Mouse (Mus musculus) testis, adult 2 months (tissue): ENCODE results near the gene Olfr851. TPM values are rescaled to one million over a fixed set of nuclear protein-coding genes. Genes with fewer than 3 reads are reported as not detected.

Experiments used
- H3K27ac ChIP-seq: fragments of 200-500 bp; 2 replicates; pipeline ENCODE4 v1.5.1; 2012; ENCODE audit warnings: low read depth, low read length; ENCODE audit not compliant: control insufficient read depth, insufficient read depth
- H3K27me3 ChIP-seq: fragments of 200-500 bp; 2 replicates; pipeline ENCODE4 v1.6.1; 2012; ENCODE audit warnings: mild to moderate bottlenecking, low read length, moderate library complexity; ENCODE audit not compliant: control insufficient read depth, insufficient read depth
- H3K36me3 ChIP-seq: fragments of 200-500 bp; 2 replicates; pipeline ENCODE4 v1.6.1; 2012; ENCODE audit warnings: mild to moderate bottlenecking, low read length; ENCODE audit not compliant: control insufficient read depth, insufficient read depth
- H3K4me1 ChIP-seq: fragments of 200-500 bp; 2 replicates; pipeline ENCODE4 v1.6.1; 2012; ENCODE audit warnings: low read length; ENCODE audit not compliant: control insufficient read depth, insufficient read depth
- H3K4me3 ChIP-seq: fragments of 200-500 bp; 2 replicates; pipeline ENCODE4 v1.5.1; 2012; ENCODE audit warnings: low read depth, mild to moderate bottlenecking, low read length, moderate library complexity, mixed read lengths; ENCODE audit not compliant: control insufficient read depth
- CTCF ChIP-seq: fragments of 200-500 bp; IDR thresholded peaks from 2 replicates; pipeline ENCODE4 v1.5.1; 2012; ENCODE audit warnings: low read depth, mild to moderate bottlenecking, inconsistent platforms, low read length, moderate library complexity; ENCODE audit not compliant: control insufficient read depth, insufficient read depth, insufficient replicate concordance
- POLR2A ChIP-seq: fragments of 200-500 bp; IDR thresholded peaks from 2 replicates; pipeline ENCODE4 v1.6.1; 2012; ENCODE audit warnings: low read depth, mild to moderate bottlenecking, inconsistent platforms, low read length, moderate library complexity; ENCODE audit not compliant: control insufficient read depth
- polyA plus RNA-seq: library from polyadenylated mRNA; depleted of rRNA; stranded (reverse); fragments of >200 nt; gene quantifications from 2 replicates; pipeline ENCODE4 v1.2.3, GENCODE M21; 2012; rRNA removed

Olfr851 gene
- not detected in 2 replicates for polyA plus RNA-seq

- Histone ChIP-seq H3K4me1 (no peaks in the 10 kb centered on the region), H3K27ac (no peak within 1 kb of the TSS), H3K36me3 (no peaks in the 10 kb centered on the region), H3K4me3 (no peak within 1 kb of the TSS), H3K27me3 (no peaks in the 10 kb centered on the region)
- TF ChIP-seq CTCF: no peak
- no peak for TF ChIP-seq POLR2A
These were observed at the start of gene Olfr851 for GRCm38 (mm10) chr9:19492995-19493394. Gene Olfr851 (plus strand): TSS chr9:19493295.

DNA sequence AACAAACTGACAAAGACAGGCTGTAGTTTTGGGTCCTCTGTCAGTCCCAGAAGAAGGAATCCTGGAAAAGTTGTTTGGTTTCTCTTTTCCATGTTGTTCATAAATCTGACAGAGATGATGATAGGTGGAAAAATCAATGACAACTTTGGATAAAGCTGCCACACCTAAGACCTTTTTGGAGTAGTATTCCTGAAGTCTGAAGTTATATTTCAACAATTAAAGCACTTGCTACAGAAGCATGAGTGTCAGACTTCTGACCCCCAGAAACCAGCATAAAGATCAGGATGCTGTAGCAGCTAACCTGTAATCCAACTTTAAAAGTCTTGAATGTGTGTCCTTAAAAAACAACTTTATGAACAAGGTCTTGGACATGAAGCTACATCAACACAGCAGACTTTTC, 14.9 kb upstream of the Olfr851 start, which contains the start of gene Olfr850:
TSS of gene Olfr850 (minus strand) at position 101 of the 400 bp plus-strand sequence.
- TF ChIP-seq POLR2A: no peak
- TF ChIP-seq CTCF: no peak
- Histone ChIP-seq H3K36me3 (no peaks in the 10 kb centered on the region), H3K4me3 (no peak within 1 kb of the TSS), H3K27ac (no peak within 1 kb of the TSS), H3K4me1 (no peaks in the 10 kb centered on the region), H3K27me3 (no peaks in the 10 kb centered on the region)

GRCm38 (mm10) chr9:19540976-19541375, 47.9 kb downstream of the Olfr851 start, which contains the start of gene Olfr853:
Gene Olfr853 (minus strand): TSS chr9:19541076.
- no peaks in the 10 kb centered on the region for H3K4me1 ChIP-seq

More at GRCm38 (mm10) chr9:19540976-19541375, 47.9 kb downstream of the Olfr851 start, which contains the start of gene Olfr853:
- TF ChIP-seq CTCF (no peak), POLR2A (no peak)
- H3K36me3 ChIP-seq: no peaks in the 10 kb centered on the region
- H3K27me3 ChIP-seq: no peaks in the 10 kb centered on the region
- H3K27ac ChIP-seq: no peak within 1 kb of the TSS
- no peak within 1 kb of the TSS for H3K4me3 ChIP-seq

Other genes starting within 250 kb of the Olfr851 start
- not detected in 2 replicates for gene Olfr843, start 241.3 kb upstream of the Olfr851 start, polyA plus RNA-seq
- not detected in 2 replicates for gene Olfr844, start 176.9 kb upstream of the Olfr851 start, polyA plus RNA-seq
- not detected in 2 replicates for gene Olfr845, start 156.8 kb upstream of the Olfr851 start, polyA plus RNA-seq
- gene Olfr846, start 129.3 kb upstream of the Olfr851 start, polyA plus RNA-seq: not detected in 2 replicates
- not detected in 2 replicates for gene Olfr847, start 114.6 kb upstream of the Olfr851 start, polyA plus RNA-seq
- not detected in 2 replicates for gene Olfr849, start 53.0 kb upstream of the Olfr851 start, polyA plus RNA-seq
- gene Olfr850, start 15.0 kb upstream of the Olfr851 start, polyA plus RNA-seq: not detected in 2 replicates
- not detected in 2 replicates for gene Olfr853, start 47.8 kb downstream of the Olfr851 start, polyA plus RNA-seq
- gene Olfr854, start 74.1 kb downstream of the Olfr851 start, polyA plus RNA-seq: not detected in 2 replicates
- not detected in 2 replicates for gene Olfr855, start 89.3 kb downstream of the Olfr851 start, polyA plus RNA-seq
- gene Zfp317, start 128.8 kb downstream of the Olfr851 start, polyA plus RNA-seq: 10.6 and 10.7 TPM in 2 replicates
- gene Olfr857, start 216.1 kb downstream of the Olfr851 start, polyA plus RNA-seq: not detected in 2 replicates